Mouse (Mus musculus): ENCODE measurements around the gene Gmppa. TPM values are rescaled to one million over a fixed set of nuclear protein-coding genes. Genes with fewer than 3 reads are reported as not detected.
A peak's percentile ranks its signal among the peaks of the same experiment; 100 is the strongest.

Gmppa gene
- polyA plus RNA-seq, 1 experiment from 2014 or later, result 67.7 TPM

- Histone ChIP-seq H3K36me3 (no peaks in the 10 kb centered on the region), H3K4me1 (replicated peaks) (peaks cover 34% of the 10 kb centered on the region)
- WGBS, result 58% methylated on average over 3 of the region's 3 CpGs
These were observed 19.7 kb downstream of the Gmppa start for GRCm38 (mm10) chr1:75455433-75455832.

DNA sequence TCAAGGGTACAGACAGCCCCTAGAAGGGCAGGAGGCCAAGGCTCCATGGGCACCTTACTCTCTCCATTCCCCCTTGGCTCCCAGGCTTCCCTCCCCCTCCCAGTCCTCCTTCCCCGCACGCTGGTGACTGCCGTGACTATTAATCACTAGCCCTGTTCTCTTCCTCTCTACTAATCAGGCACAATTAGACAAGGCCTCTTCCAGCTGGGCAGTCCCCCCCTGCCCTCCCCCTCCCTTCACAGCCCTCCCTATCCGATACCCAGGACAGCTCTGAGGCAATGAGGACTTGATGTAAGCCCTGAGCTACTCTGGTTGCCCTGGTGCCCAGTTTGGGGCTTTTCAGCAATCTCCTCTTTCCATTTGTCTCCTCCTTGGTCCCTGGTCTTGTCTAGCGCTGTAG, 20.2 kb downstream of the Gmppa start:
- Histone ChIP-seq H3K9ac (no peak overlapping the region), H3K36me3 (no peaks in the 10 kb centered on the region), H3K4me1 (replicated peaks) (peaks cover 29% of the 10 kb centered on the region), H3K4me3 (no peak overlapping the region), H3K4me2 (no peak overlapping the region), H3K27me3 (replicated peaks) (peaks cover 74% of the 10 kb centered on the region), H3K27ac (ENCODE audit: poor library complexity, severe bottlenecking) (no peak overlapping the region), H3K9me3 (replicated peaks) (no peaks in the 10 kb centered on the region)
- 34% methylated on average over 5 of the region's 5 CpGs for WGBS
- no peak for ATAC-seq (ENCODE audit: insufficient number of reproducible peaks, low FRiP score)

More at GRCm38 (mm10) chr1:75455433-75455832, 19.7 kb downstream of the Gmppa start:
- H3K27ac ChIP-seq (ENCODE audit: poor library complexity, severe bottlenecking), result no peak overlapping the region
- H3K4me2 ChIP-seq, result no peak overlapping the region
- no peak for ATAC-seq (ENCODE audit: insufficient number of reproducible peaks, low FRiP score)
- H3K9me3 ChIP-seq (replicated peaks), result no peaks in the 10 kb centered on the region
- peaks cover 79% of the 10 kb centered on the region for H3K27me3 ChIP-seq (replicated peaks)
- H3K9ac ChIP-seq, result no peak overlapping the region
- no peak overlapping the region for H3K4me3 ChIP-seq

DNA sequence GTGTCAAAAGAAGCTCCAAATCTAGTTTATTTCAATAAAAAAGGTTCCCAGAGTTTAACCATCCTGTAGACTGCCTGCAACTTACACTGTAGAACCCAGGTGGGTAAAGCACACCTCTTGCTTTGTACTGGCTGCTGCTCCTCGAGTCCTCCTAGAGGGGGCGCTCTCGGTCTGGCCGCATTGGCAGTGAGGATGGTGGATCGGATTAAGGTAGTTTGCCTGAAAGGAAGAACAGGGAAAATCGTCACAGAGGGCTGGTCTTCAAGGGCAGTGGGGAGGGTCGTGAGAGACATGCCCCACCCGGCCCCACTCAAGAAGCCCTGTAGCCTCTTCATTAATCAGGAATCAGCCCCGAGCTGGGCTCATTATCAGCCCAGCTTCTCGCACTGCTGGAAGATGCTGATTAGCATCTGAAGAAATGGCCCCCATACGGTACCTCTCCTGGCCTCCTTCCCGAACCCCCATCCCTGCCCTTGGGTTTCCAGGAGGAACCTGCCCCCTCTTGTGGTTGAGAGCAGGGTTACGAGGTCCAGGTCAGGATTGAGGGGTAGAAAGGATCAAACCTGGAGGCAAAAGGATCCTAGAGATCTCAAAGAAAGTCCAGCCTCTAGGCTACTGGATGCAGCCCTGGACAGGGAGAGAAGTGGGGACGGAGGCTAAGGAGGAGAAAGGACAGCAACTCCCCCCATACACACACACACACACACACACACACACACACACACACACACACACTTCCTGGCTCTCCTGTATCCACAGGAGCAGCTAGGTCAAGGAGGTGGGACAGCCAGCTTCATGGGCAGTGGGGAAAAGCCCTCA, 21.2 kb downstream of the Gmppa start:
- no peak overlapping the region for H3K9ac ChIP-seq
- peak overlapping the region; percentile 71; the same call in 1 of the 2 replicates for H3K4me2 ChIP-seq
- H3K27ac ChIP-seq (ENCODE audit: poor library complexity, severe bottlenecking), result no peak overlapping the region
- WGBS, result 12% methylated on average over 14 of the region's 14 CpGs
- H3K4me3 ChIP-seq, result no peak overlapping the region
- no peaks in the 10 kb centered on the region for H3K36me3 ChIP-seq
- H3K27me3 ChIP-seq (replicated peaks), result peaks cover 66% of the 10 kb centered on the region
- no peaks in the 10 kb centered on the region for H3K9me3 ChIP-seq (replicated peaks)
- peaks cover 26% of the 10 kb centered on the region for H3K4me1 ChIP-seq (replicated peaks)
- no peak for ATAC-seq (ENCODE audit: insufficient number of reproducible peaks, low FRiP score)

DNA sequence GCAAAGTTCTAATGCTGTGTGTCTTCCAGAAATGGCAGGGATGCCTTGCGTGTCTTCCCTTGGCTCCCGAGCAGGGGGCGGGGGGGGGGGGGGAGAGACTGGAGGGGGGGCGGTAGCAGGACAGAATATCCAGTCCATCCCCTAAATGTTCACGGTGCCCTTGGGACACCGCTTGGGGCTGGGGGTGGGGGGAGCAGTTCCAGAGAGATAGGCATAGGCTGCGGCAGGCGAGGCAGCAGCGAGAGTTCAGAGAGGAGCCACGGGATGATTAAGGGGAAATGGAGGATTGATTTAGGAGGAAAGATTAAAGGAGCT, 21.9 kb downstream of the Gmppa start:
- no peaks in the 10 kb centered on the region for H3K36me3 ChIP-seq
- H3K27ac ChIP-seq (ENCODE audit: poor library complexity, severe bottlenecking), result no peak overlapping the region
- H3K4me3 ChIP-seq, result no peak overlapping the region
- peaks cover 59% of the 10 kb centered on the region for H3K27me3 ChIP-seq (replicated peaks)
- peak; percentile 34; the same call in 1 of the 2 replicates for ATAC-seq (ENCODE audit: insufficient number of reproducible peaks, low FRiP score)
- H3K4me1 ChIP-seq (replicated peaks), result peaks cover 31% of the 10 kb centered on the region
- H3K4me2 ChIP-seq, result peak overlapping the region; percentile 71
- H3K9ac ChIP-seq, result 0 out of 2 replicates have a peak overlapping the region, but pooled peaks have one; percentile 36
- WGBS, result 2% methylated on average over 9 of the region's 10 CpGs
- H3K9me3 ChIP-seq (replicated peaks), result no peaks in the 10 kb centered on the region

- H3K27ac ChIP-seq (ENCODE audit: poor library complexity, severe bottlenecking), result peak overlapping the region; percentile 27
- H3K9ac ChIP-seq, result peak overlapping the region; percentile 63
- H3K9me3 ChIP-seq (replicated peaks), result no peaks in the 10 kb centered on the region
- H3K4me1 ChIP-seq (replicated peaks), result peaks cover 34% of the 10 kb centered on the region
- H3K4me2 ChIP-seq, result peak overlapping the region; percentile 71
- WGBS, result 2% methylated on average over 42 of the region's 42 CpGs
- peak overlapping the region; percentile 41 for H3K4me3 ChIP-seq
- ATAC-seq (ENCODE audit: insufficient number of reproducible peaks, low FRiP score), result peak; percentile 62
- no peaks in the 10 kb centered on the region for H3K36me3 ChIP-seq
- H3K27me3 ChIP-seq (replicated peaks), result peaks cover 54% of the 10 kb centered on the region
These were observed 22.5 kb downstream of the Gmppa start for GRCm38 (mm10) chr1:75458025-75458788.

DNA sequence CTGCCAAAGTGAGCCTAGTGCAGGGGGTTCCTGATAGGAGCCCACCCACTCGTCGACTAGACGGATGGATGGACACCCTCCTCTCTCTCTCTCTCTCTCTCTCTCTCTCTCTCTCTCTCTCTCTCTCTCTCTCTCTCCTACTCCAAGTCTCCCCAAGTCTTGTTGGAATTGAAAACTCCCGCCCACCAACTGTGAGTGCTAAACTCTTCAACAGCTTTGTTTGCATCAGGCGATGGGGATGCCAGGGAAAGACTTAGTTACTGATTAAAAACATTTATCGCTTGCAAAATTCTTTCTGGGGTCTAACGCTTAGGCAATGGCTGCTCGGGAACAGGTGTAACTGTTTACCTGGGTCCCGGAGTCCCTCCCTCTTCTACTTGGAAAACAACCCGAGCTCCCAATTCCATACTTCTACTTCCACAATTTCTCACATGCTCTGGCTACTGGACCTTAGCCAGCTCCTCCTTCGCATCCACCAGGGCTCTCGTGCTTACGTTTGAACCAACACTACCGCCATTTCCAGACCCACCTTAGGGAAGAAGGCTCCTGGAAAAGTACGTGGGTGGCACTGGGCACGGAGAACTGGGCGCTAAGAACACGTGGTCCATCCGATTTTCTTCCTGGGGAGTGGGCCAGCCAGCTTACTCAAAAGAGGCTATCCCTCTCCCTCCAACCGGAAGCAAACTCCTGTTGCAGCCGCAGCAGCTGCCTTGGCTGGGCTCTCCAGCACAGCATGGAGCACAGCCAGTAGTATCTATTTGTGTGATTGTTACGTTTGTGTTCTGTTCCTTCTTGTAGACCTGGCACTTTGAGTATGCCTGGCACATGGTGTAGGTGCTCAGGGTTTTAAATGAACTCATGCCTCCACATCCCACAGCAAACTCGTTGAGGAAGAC, 23.3 kb downstream of the Gmppa start:
- peak overlapping the region; percentile 71 for H3K4me2 ChIP-seq

DNA sequence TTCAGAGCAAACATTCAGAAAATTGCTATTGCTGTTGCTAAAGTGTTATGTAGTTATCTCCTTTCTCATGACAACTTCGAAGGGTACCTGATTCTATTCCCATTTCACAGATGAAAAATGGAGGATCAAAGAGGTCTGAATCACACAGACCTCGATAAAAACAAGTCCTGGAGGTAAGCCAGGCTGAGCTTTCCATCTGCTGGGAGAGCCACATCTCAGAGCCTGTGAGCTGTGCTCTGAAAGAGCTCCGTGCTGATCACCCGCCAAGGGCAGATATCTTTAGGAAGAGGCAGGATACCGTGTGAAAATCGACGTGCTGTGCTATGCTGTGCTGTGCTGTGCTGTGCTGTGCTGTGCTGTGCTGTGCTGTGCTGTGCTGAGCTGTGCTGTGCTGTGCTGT, 24.6 kb downstream of the Gmppa start:
- Histone ChIP-seq H3K36me3 (no peaks in the 10 kb centered on the region), H3K4me2 (no peak overlapping the region), H3K27ac (ENCODE audit: poor library complexity, severe bottlenecking) (no peak overlapping the region), H3K27me3 (replicated peaks) (peaks cover 39% of the 10 kb centered on the region), H3K4me3 (no peak overlapping the region), H3K9me3 (replicated peaks) (no peaks in the 10 kb centered on the region), H3K4me1 (replicated peaks) (peaks cover 51% of the 10 kb centered on the region), H3K9ac (no peak overlapping the region)
- no peak for ATAC-seq (ENCODE audit: insufficient number of reproducible peaks, low FRiP score)
- 44% methylated on average over 7 of the region's 7 CpGs for WGBS

More for the DNA sequence above, 23.3 kb downstream of the Gmppa start:
- no peak for ATAC-seq (ENCODE audit: insufficient number of reproducible peaks, low FRiP score)
- Histone ChIP-seq H3K4me1 (replicated peaks) (peaks cover 42% of the 10 kb centered on the region), H3K36me3 (no peaks in the 10 kb centered on the region), H3K9me3 (replicated peaks) (no peaks in the 10 kb centered on the region), H3K9ac (peak overlapping the region; percentile 63), H3K4me3 (peak overlapping the region; percentile 41), H3K27ac (ENCODE audit: poor library complexity, severe bottlenecking) (peak overlapping the region; percentile 27), H3K27me3 (replicated peaks) (peaks cover 45% of the 10 kb centered on the region)
- WGBS, result 17% methylated on average over 23 of the region's 23 CpGs

GRCm38 (mm10) chr1:75462636-75463035, 26.9 kb downstream of the Gmppa start:
- Histone ChIP-seq H3K36me3 (no peaks in the 10 kb centered on the region), H3K27ac (ENCODE audit: poor library complexity, severe bottlenecking) (no peak overlapping the region), H3K9ac (no peak overlapping the region), H3K4me2 (no peak overlapping the region), H3K4me3 (no peak overlapping the region), H3K4me1 (replicated peaks) (peaks cover 50% of the 10 kb centered on the region), H3K9me3 (replicated peaks) (no peaks in the 10 kb centered on the region), H3K27me3 (replicated peaks) (peaks cover 24% of the 10 kb centered on the region)
- ATAC-seq (ENCODE audit: insufficient number of reproducible peaks, low FRiP score), result no peak
- 50% methylated on average over 1 of the region's 1 CpGs for WGBS

DNA sequence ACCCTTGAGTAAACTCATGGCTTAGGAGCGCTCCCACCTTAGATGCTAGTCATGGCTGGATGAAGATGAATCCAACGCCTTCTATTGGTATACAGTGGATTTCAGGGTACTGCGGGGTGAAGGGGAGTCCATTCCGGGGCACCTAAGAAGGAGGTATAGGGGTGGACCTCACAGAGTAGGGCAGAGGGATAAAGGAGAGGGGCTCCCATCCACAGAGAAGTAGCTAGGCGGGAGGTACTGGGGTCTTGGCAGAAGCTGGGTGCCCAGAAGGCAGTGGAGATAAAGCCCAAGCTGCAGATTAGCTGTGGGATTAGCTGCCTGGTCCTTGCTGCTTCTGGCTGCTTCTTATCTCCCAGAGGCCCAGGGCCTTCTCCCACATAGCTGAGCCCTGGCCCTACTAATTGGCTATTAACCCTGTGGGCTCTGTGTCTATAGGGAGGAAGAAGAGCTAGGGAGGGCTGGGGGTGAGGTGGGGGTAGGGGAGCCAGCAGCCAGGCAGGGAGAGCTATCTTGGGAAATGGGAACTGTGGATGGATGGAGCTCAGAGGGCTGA, 28.0 kb downstream of the Gmppa start:
- peak; percentile 34; the same call in 1 of the 2 replicates for ATAC-seq (ENCODE audit: insufficient number of reproducible peaks, low FRiP score)
- 0 out of 2 replicates have a peak overlapping the region, but pooled peaks have one; percentile 21 for H3K9ac ChIP-seq
- peaks cover 27% of the 10 kb centered on the region for H3K27me3 ChIP-seq (replicated peaks)
- H3K4me2 ChIP-seq, result peak overlapping the region; percentile 1; the same call in 1 of the 2 replicates
- H3K36me3 ChIP-seq, result no peaks in the 10 kb centered on the region
- no peak overlapping the region for H3K4me3 ChIP-seq
- peaks cover 39% of the 10 kb centered on the region for H3K4me1 ChIP-seq (replicated peaks)
- H3K9me3 ChIP-seq (replicated peaks), result no peaks in the 10 kb centered on the region
- WGBS, result 46% methylated on average over 5 of the region's 5 CpGs
- no peak overlapping the region for H3K27ac ChIP-seq (ENCODE audit: poor library complexity, severe bottlenecking)

DNA sequence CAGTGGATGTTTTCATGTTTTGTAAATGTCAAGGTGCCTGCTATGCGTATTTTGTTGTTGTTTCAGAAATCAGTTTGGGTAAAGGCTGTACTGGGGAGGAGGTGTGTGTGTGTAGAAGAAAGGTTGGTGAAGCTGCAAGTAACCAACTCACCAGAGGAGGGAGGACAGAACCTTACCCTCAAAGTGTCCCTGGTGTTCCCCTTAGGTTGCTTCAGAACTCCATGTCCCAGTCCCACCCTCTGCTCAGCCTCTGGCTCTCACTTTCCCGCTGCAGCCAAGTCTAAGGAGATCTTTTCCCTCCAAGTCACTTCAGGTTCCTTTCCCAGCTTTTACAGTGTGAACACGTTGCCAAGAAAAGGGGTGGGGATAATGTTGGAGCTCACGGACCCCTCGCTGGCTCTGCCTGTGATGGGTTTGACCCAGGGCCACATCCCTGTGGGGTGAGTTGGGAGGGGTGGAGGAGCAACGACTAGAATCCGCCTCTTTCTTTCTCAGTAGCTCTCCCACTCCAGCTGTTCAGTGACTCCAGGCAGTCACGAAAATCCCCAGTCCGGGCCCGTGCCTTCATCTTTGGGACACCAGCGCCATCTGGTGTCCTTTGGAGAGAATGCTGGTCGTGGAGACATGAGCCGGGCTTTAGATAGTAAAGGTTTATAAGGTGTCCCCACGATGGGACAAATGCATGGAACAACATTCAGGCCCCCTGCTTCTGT, 31.6 kb downstream of the Gmppa start:
- Histone ChIP-seq H3K4me3 (no peak overlapping the region), H3K4me2 (0 out of 2 replicates have a peak overlapping the region, but pooled peaks have one; percentile 4), H3K27ac (ENCODE audit: poor library complexity, severe bottlenecking) (no peak overlapping the region), H3K9ac (0 out of 2 replicates have a peak overlapping the region, but pooled peaks have one; percentile 33), H3K9me3 (replicated peaks) (no peaks in the 10 kb centered on the region), H3K27me3 (replicated peaks) (peaks cover 39% of the 10 kb centered on the region), H3K4me1 (replicated peaks) (peaks cover 26% of the 10 kb centered on the region), H3K36me3 (peaks cover 2% of the 10 kb centered on the region; the same call in 1 of the 2 replicates)
- 5% methylated on average over 14 of the region's 14 CpGs for WGBS
- 0 out of 2 replicates have a peak, but pooled peaks have one; percentile 28 for ATAC-seq (ENCODE audit: insufficient number of reproducible peaks, low FRiP score)

Measured in heart, embryonic 12.5 days (tissue).